Mouse (Mus musculus): ENCODE results near the gene Arpc1a. TPM values are rescaled to one million over a fixed set of nuclear protein-coding genes. Genes with fewer than 3 reads are reported as not detected.
"Not testable (repeated sequence)": the region's sequence is repeated elsewhere in the genome, so short reads cannot be mapped to it uniquely, and the experiment has no call there.

Arpc1a gene
- polyA plus RNA-seq (2014; fragmentation: Nextera tagmentation; extraction: Ambion mirVana), result 138 and 150 TPM in 2 replicates

GRCm38 (mm10) chr5:145083632-145084451 lies at the start of gene Arpc1a, which contains the start of gene Kpna7:
Gene Arpc1a (plus strand): TSS chr5:145083830.
Gene Kpna7 (minus strand): TSS chr5:145084030.
- H3K4me1 ChIP-seq (ENCODE audit: control insufficient read depth, insufficient read depth, low read length), result peaks cover 6% of the 10 kb centered on the region; the same call in 1 of the 2 replicates
- H3K27me3 ChIP-seq (replicated peaks; ENCODE audit: control insufficient read depth, insufficient read depth, low read length), result no peaks in the 10 kb centered on the region
- 1% methylated on average over 28 of the region's 54 CpGs for WGBS
- peak within 1 kb of the TSS; percentile 96 for H3K9ac ChIP-seq (ENCODE audit: low read depth, low read length)
- peak within 1 kb of the TSS; percentile 83 for H3K4me2 ChIP-seq (ENCODE audit: low read depth, low read length)
- no peaks in the 10 kb centered on the region for H3K9me3 ChIP-seq (ENCODE audit: control insufficient read depth, low read length)
- peak within 1 kb of the TSS; percentile 92 for H3K4me3 ChIP-seq (ENCODE audit: low read depth, low read length)
- DNase-seq (ENCODE audit: low spot score) (peak; percentile 96), ATAC-seq (ENCODE audit: low read depth) (peak; percentile 99)
- peaks cover 10% of the 10 kb centered on the region; the same call in 1 of the 2 replicates for H3K36me3 ChIP-seq (ENCODE audit: control insufficient read depth, insufficient read depth, low read length)
- peak within 1 kb of the TSS; percentile 72 for H3K27ac ChIP-seq (replicated peaks; ENCODE audit: low read depth, low read length)

- no peak overlapping the region for H3K9ac ChIP-seq (ENCODE audit: low read depth, low read length)
- no peaks in the 10 kb centered on the region for H3K9me3 ChIP-seq (ENCODE audit: control insufficient read depth, low read length)
- ATAC-seq (ENCODE audit: low read depth) (no peak), DNase-seq (ENCODE audit: low spot score) (no peak)
- 49% methylated on average over 4 of the region's 4 CpGs for WGBS
- H3K4me1 ChIP-seq (ENCODE audit: control insufficient read depth, insufficient read depth, low read length), result no peaks in the 10 kb centered on the region
- H3K36me3 ChIP-seq (ENCODE audit: control insufficient read depth, insufficient read depth, low read length), result no peaks in the 10 kb centered on the region
- H3K4me2 ChIP-seq (ENCODE audit: low read depth, low read length), result no peak overlapping the region
- H3K27me3 ChIP-seq (replicated peaks; ENCODE audit: control insufficient read depth, insufficient read depth, low read length), result no peaks in the 10 kb centered on the region
- no peak overlapping the region for H3K27ac ChIP-seq (replicated peaks; ENCODE audit: low read depth, low read length)
- H3K4me3 ChIP-seq (ENCODE audit: low read depth, low read length), result no peak overlapping the region
Observed at GRCm38 (mm10) chr5:145041628-145042027, 42.0 kb upstream of the Arpc1a start.

- 46% methylated on average over 3 of the region's 3 CpGs for WGBS
- not testable (repeated sequence) for DNase-seq (ENCODE audit: low spot score); H3K4me2 ChIP-seq (ENCODE audit: low read depth, low read length); H3K36me3 ChIP-seq (ENCODE audit: control insufficient read depth, insufficient read depth, low read length); H3K27ac ChIP-seq (replicated peaks; ENCODE audit: low read depth, low read length); H3K27me3 ChIP-seq (replicated peaks; ENCODE audit: control insufficient read depth, insufficient read depth, low read length); H3K4me1 ChIP-seq (ENCODE audit: control insufficient read depth, insufficient read depth, low read length); H3K9me3 ChIP-seq (ENCODE audit: control insufficient read depth, low read length); H3K9ac ChIP-seq (ENCODE audit: low read depth, low read length); H3K4me3 ChIP-seq (ENCODE audit: low read depth, low read length); ATAC-seq (ENCODE audit: low read depth)
Observed at GRCm38 (mm10) chr5:145042690-145043089, 40.9 kb upstream of the Arpc1a start, which contains the start of gene 1700018F24Rik. Gene 1700018F24Rik (plus strand): TSS chr5:145042990.

GRCm38 (mm10) chr5:145054187-145054586 lies 29.4 kb upstream of the Arpc1a start:
- H3K27me3 ChIP-seq (replicated peaks; ENCODE audit: control insufficient read depth, insufficient read depth, low read length); H3K4me3 ChIP-seq (ENCODE audit: low read depth, low read length); H3K27ac ChIP-seq (replicated peaks; ENCODE audit: low read depth, low read length); H3K36me3 ChIP-seq (ENCODE audit: control insufficient read depth, insufficient read depth, low read length); H3K4me1 ChIP-seq (ENCODE audit: control insufficient read depth, insufficient read depth, low read length); H3K4me2 ChIP-seq (ENCODE audit: low read depth, low read length); DNase-seq (ENCODE audit: low spot score); H3K9ac ChIP-seq (ENCODE audit: low read depth, low read length); H3K9me3 ChIP-seq (ENCODE audit: control insufficient read depth, low read length); ATAC-seq (ENCODE audit: low read depth): not testable (repeated sequence)
- WGBS, result 85% methylated on average over 3 of the region's 3 CpGs

GRCm38 (mm10) chr5:145057907-145058306 lies 25.7 kb upstream of the Arpc1a start:
- no peak overlapping the region for H3K4me2 ChIP-seq (ENCODE audit: low read depth, low read length)
- 69% methylated on average over 8 of the region's 8 CpGs for WGBS

GRCm38 (mm10) chr5:145058722-145059121 lies 24.9 kb upstream of the Arpc1a start:
- H3K4me3 ChIP-seq (ENCODE audit: low read depth, low read length), result no peak overlapping the region
- H3K4me2 ChIP-seq (ENCODE audit: low read depth, low read length), result no peak overlapping the region
- ATAC-seq (ENCODE audit: low read depth) (no peak), DNase-seq (ENCODE audit: low spot score) (no peak)
- WGBS, result 88% methylated on average over 7 of the region's 7 CpGs
- no peaks in the 10 kb centered on the region for H3K27me3 ChIP-seq (replicated peaks; ENCODE audit: control insufficient read depth, insufficient read depth, low read length)
- no peaks in the 10 kb centered on the region for H3K36me3 ChIP-seq (ENCODE audit: control insufficient read depth, insufficient read depth, low read length)
- H3K4me1 ChIP-seq (ENCODE audit: control insufficient read depth, insufficient read depth, low read length), result no peaks in the 10 kb centered on the region
- H3K27ac ChIP-seq (replicated peaks; ENCODE audit: low read depth, low read length), result no peak overlapping the region
- H3K9me3 ChIP-seq (ENCODE audit: control insufficient read depth, low read length), result no peaks in the 10 kb centered on the region
- H3K9ac ChIP-seq (ENCODE audit: low read depth, low read length), result no peak overlapping the region

More at GRCm38 (mm10) chr5:145057907-145058306, 25.7 kb upstream of the Arpc1a start:
- ATAC-seq (ENCODE audit: low read depth) (no peak), DNase-seq (ENCODE audit: low spot score) (no peak)
- no peak overlapping the region for H3K9ac ChIP-seq (ENCODE audit: low read depth, low read length)
- no peaks in the 10 kb centered on the region for H3K36me3 ChIP-seq (ENCODE audit: control insufficient read depth, insufficient read depth, low read length)
- H3K9me3 ChIP-seq (ENCODE audit: control insufficient read depth, low read length), result no peaks in the 10 kb centered on the region
- no peak overlapping the region for H3K4me3 ChIP-seq (ENCODE audit: low read depth, low read length)
- no peak overlapping the region for H3K27ac ChIP-seq (replicated peaks; ENCODE audit: low read depth, low read length)
- no peaks in the 10 kb centered on the region for H3K27me3 ChIP-seq (replicated peaks; ENCODE audit: control insufficient read depth, insufficient read depth, low read length)
- no peaks in the 10 kb centered on the region for H3K4me1 ChIP-seq (ENCODE audit: control insufficient read depth, insufficient read depth, low read length)

GRCm38 (mm10) chr5:145059524-145059923 lies 24.1 kb upstream of the Arpc1a start:
- DNase-seq (ENCODE audit: low spot score), result peak; percentile 48
- WGBS, result 70% methylated on average over 2 of the region's 2 CpGs

GRCm38 (mm10) chr5:145064765-145065340 lies 18.8 kb upstream of the Arpc1a start:
- no peak overlapping the region for H3K27ac ChIP-seq (replicated peaks; ENCODE audit: low read depth, low read length)
- DNase-seq (ENCODE audit: low spot score) (no peak), ATAC-seq (ENCODE audit: low read depth) (no peak)
- no peak overlapping the region for H3K4me2 ChIP-seq (ENCODE audit: low read depth, low read length)
- no peak overlapping the region for H3K4me3 ChIP-seq (ENCODE audit: low read depth, low read length)
- H3K9me3 ChIP-seq (ENCODE audit: control insufficient read depth, low read length), result no peaks in the 10 kb centered on the region
- H3K9ac ChIP-seq (ENCODE audit: low read depth, low read length), result no peak overlapping the region
- 91% methylated on average over 1 of the region's 1 CpGs for WGBS
- no peaks in the 10 kb centered on the region for H3K36me3 ChIP-seq (ENCODE audit: control insufficient read depth, insufficient read depth, low read length)
- H3K27me3 ChIP-seq (replicated peaks; ENCODE audit: control insufficient read depth, insufficient read depth, low read length), result no peaks in the 10 kb centered on the region
- H3K4me1 ChIP-seq (ENCODE audit: control insufficient read depth, insufficient read depth, low read length), result no peaks in the 10 kb centered on the region

More at GRCm38 (mm10) chr5:145059524-145059923, 24.1 kb upstream of the Arpc1a start:
- H3K27ac ChIP-seq (replicated peaks; ENCODE audit: low read depth, low read length), result no peak overlapping the region
- H3K4me2 ChIP-seq (ENCODE audit: low read depth, low read length), result no peak overlapping the region
- no peaks in the 10 kb centered on the region for H3K4me1 ChIP-seq (ENCODE audit: control insufficient read depth, insufficient read depth, low read length)
- ATAC-seq (ENCODE audit: low read depth), result 0 out of 2 replicates have a peak, but pooled peaks have one; percentile 22
- no peak overlapping the region for H3K9ac ChIP-seq (ENCODE audit: low read depth, low read length)
- no peaks in the 10 kb centered on the region for H3K9me3 ChIP-seq (ENCODE audit: control insufficient read depth, low read length)
- H3K4me3 ChIP-seq (ENCODE audit: low read depth, low read length), result no peak overlapping the region
- H3K36me3 ChIP-seq (ENCODE audit: control insufficient read depth, insufficient read depth, low read length), result no peaks in the 10 kb centered on the region
- H3K27me3 ChIP-seq (replicated peaks; ENCODE audit: control insufficient read depth, insufficient read depth, low read length), result no peaks in the 10 kb centered on the region
